Mouse (Mus musculus): ENCODE measurements around the gene Fbll1. TPM values are rescaled to one million over a fixed set of nuclear protein-coding genes. Genes with fewer than 3 reads are reported as not detected.
"Not testable (repeated sequence)": the region's sequence is repeated elsewhere in the genome, so short reads cannot be mapped to it uniquely, and the experiment has no call there.

The Fbll1 gene
- polyA plus RNA-seq, 1 experiment from 2014 or later = 29.0 TPM

DNA sequence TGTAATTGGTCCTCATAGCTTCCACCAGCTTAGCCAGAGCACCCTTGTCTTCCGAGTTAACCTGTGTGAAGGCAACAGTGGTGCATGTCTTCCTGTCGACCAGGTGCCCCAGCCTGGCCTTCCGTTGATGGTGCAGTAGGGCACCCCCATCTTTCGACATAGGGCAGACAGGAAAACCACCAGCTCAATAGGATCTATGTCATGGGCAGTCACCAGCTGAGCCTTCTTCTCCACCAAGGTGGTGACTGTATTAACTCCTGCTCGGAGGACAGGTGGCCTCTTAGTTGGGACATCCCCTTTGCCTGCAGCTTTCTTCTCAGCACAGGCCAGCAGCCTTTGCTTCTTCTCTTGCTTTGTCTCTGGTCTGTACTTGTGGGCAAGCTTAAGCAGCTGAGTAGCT is 5.9 kb downstream of the Fbll1 start:
- WGBS = 90% methylated on average over 5 of the region's 5 CpGs
- H3K27ac ChIP-seq (ENCODE audit: low read depth, low read length) = not testable (repeated sequence)

GRCm38 (mm10) chr11:35788443-35788842 is 10.2 kb downstream of the Fbll1 start:
- 57% methylated on average over 2 of the region's 2 CpGs for WGBS
- Histone ChIP-seq H3K9ac (replicated peaks; ENCODE audit: low read depth, low read length) (no peak overlapping the region), H3K4me2 (ENCODE audit: low read depth, low read length) (no peak overlapping the region), H3K9me3 (ENCODE audit: control insufficient read depth, low read length) (no peaks in the 10 kb centered on the region), H3K27me3 (ENCODE audit: control insufficient read depth, insufficient read depth, low read length) (no peaks in the 10 kb centered on the region), H3K36me3 (ENCODE audit: control insufficient read depth, insufficient read depth, low read length) (peaks cover 28% of the 10 kb centered on the region), H3K27ac (ENCODE audit: low read depth, low read length) (no peak overlapping the region), H3K4me3 (ENCODE audit: low read depth, low read length) (no peak overlapping the region), H3K4me1 (ENCODE audit: control insufficient read depth, insufficient read depth, low read length) (no peaks in the 10 kb centered on the region)
- no peak for ATAC-seq (ENCODE audit: low read depth)

More for the DNA sequence above, 5.9 kb downstream of the Fbll1 start:
- not testable (repeated sequence) for H3K4me3 ChIP-seq (ENCODE audit: low read depth, low read length); H3K27me3 ChIP-seq (ENCODE audit: control insufficient read depth, insufficient read depth, low read length); ATAC-seq (ENCODE audit: low read depth); H3K9me3 ChIP-seq (ENCODE audit: control insufficient read depth, low read length); H3K36me3 ChIP-seq (ENCODE audit: control insufficient read depth, insufficient read depth, low read length); H3K9ac ChIP-seq (replicated peaks; ENCODE audit: low read depth, low read length); H3K4me2 ChIP-seq (ENCODE audit: low read depth, low read length)
- H3K4me1 ChIP-seq (ENCODE audit: control insufficient read depth, insufficient read depth, low read length) = peaks cover 15% of the 10 kb centered on the region; the same call in 1 of the 2 replicates

DNA sequence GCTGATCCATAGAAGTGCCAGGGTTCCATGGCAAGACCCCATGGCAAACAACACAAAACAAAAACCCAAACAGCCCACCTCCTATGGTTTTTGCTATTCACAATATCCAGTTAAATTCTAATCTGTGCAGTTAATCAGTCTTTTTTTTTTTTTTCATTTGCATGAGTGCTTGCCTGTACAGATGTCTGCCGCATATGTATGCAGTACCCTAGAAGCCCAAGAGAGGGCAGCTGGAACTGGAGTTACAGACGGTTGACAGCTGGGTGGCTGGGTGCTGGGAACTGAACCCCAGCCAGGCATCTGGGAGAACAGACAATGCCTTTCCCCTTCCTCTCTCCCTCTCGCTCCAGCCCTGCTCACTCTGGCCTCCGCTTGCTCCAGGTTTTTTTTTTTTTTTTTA is 14.1 kb downstream of the Fbll1 start:
- 100% methylated on average over 4 of the region's 4 CpGs for WGBS
- Histone ChIP-seq H3K27me3 (ENCODE audit: control insufficient read depth, insufficient read depth, low read length) (no peaks in the 10 kb centered on the region), H3K4me2 (ENCODE audit: low read depth, low read length) (no peak overlapping the region), H3K4me3 (ENCODE audit: low read depth, low read length) (no peak overlapping the region), H3K9me3 (ENCODE audit: control insufficient read depth, low read length) (no peaks in the 10 kb centered on the region), H3K9ac (replicated peaks; ENCODE audit: low read depth, low read length) (no peak overlapping the region), H3K4me1 (ENCODE audit: control insufficient read depth, insufficient read depth, low read length) (no peaks in the 10 kb centered on the region), H3K27ac (ENCODE audit: low read depth, low read length) (no peak overlapping the region), H3K36me3 (ENCODE audit: control insufficient read depth, insufficient read depth, low read length) (peaks cover 41% of the 10 kb centered on the region)
- ATAC-seq (ENCODE audit: low read depth) = no peak

- Histone ChIP-seq H3K9ac (replicated peaks; ENCODE audit: low read depth, low read length) (no peak overlapping the region), H3K4me3 (ENCODE audit: low read depth, low read length) (no peak overlapping the region), H3K27me3 (ENCODE audit: control insufficient read depth, insufficient read depth, low read length) (no peaks in the 10 kb centered on the region), H3K27ac (ENCODE audit: low read depth, low read length) (no peak overlapping the region), H3K9me3 (ENCODE audit: control insufficient read depth, low read length) (no peaks in the 10 kb centered on the region), H3K4me2 (ENCODE audit: low read depth, low read length) (no peak overlapping the region), H3K4me1 (ENCODE audit: control insufficient read depth, insufficient read depth, low read length) (no peaks in the 10 kb centered on the region), H3K36me3 (ENCODE audit: control insufficient read depth, insufficient read depth, low read length) (peaks cover 46% of the 10 kb centered on the region)
- no peak for ATAC-seq (ENCODE audit: low read depth)
- WGBS = 91% methylated on average over 3 of the region's 3 CpGs
These were observed 14.7 kb downstream of the Fbll1 start for GRCm38 (mm10) chr11:35784002-35784401.

GRCm38 (mm10) chr11:35783038-35783437 is 15.6 kb downstream of the Fbll1 start:
- 98% methylated on average over 5 of the region's 5 CpGs for WGBS
- H3K36me3 ChIP-seq (ENCODE audit: control insufficient read depth, insufficient read depth, low read length) = peaks cover 56% of the 10 kb centered on the region

DNA sequence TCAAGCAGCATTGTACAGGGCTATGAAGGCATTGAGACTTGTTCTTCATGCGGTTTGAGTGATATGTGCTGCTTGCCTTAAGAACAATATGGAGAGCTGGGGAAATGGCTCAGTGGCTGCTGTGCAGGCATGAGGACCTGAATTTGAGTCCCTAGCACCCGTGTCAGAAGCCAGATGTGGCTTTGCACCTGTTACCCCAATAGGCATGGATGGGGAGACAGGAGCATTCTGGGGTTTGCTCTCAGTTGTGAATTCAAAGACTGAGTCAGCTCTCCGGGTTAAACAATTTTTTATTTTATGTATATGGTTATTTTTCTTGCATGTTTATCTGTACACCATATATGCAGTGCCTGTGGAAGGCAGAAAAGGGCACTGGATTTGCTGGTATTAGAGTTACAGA is 16.2 kb downstream of the Fbll1 start:
- H3K4me3 ChIP-seq (ENCODE audit: low read depth, low read length) = no peak overlapping the region
- no peaks in the 10 kb centered on the region for H3K9me3 ChIP-seq (ENCODE audit: control insufficient read depth, low read length)
- peaks cover 62% of the 10 kb centered on the region for H3K36me3 ChIP-seq (ENCODE audit: control insufficient read depth, insufficient read depth, low read length)
- no peaks in the 10 kb centered on the region for H3K4me1 ChIP-seq (ENCODE audit: control insufficient read depth, insufficient read depth, low read length)
- ATAC-seq (ENCODE audit: low read depth) = no peak
- H3K4me2 ChIP-seq (ENCODE audit: low read depth, low read length) = no peak overlapping the region
- no peak overlapping the region for H3K9ac ChIP-seq (replicated peaks; ENCODE audit: low read depth, low read length)
- no peaks in the 10 kb centered on the region for H3K27me3 ChIP-seq (ENCODE audit: control insufficient read depth, insufficient read depth, low read length)
- WGBS = 100% methylated on average over 3 of the region's 3 CpGs
- no peak overlapping the region for H3K27ac ChIP-seq (ENCODE audit: low read depth, low read length)

More at GRCm38 (mm10) chr11:35783038-35783437, 15.6 kb downstream of the Fbll1 start:
- no peaks in the 10 kb centered on the region for H3K27me3 ChIP-seq (ENCODE audit: control insufficient read depth, insufficient read depth, low read length)
- H3K9me3 ChIP-seq (ENCODE audit: control insufficient read depth, low read length) = no peaks in the 10 kb centered on the region
- ATAC-seq (ENCODE audit: low read depth) = no peak
- H3K9ac ChIP-seq (replicated peaks; ENCODE audit: low read depth, low read length) = no peak overlapping the region
- H3K4me2 ChIP-seq (ENCODE audit: low read depth, low read length) = no peak overlapping the region
- no peak overlapping the region for H3K27ac ChIP-seq (ENCODE audit: low read depth, low read length)
- no peak overlapping the region for H3K4me3 ChIP-seq (ENCODE audit: low read depth, low read length)
- H3K4me1 ChIP-seq (ENCODE audit: control insufficient read depth, insufficient read depth, low read length) = no peaks in the 10 kb centered on the region

DNA sequence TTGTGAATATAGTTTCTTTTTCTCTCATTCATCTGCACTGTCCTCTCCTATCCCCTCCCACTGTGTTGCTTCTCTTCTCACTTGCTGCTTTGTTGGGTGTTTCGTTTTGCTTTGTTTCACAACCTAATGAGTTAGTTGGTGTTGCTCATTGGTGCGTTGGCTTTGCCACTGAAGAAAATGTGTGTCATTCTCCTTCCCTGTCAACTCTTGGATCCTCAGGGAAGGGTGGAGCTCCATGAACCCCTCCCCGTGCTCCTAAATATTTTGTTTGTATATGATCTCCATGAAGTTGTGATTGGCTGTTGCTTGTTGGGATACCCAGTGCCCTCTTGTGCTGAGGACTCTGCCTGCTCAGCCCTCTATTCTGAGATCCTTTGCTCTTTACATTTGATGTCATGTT is 18.3 kb downstream of the Fbll1 start:
- no peak for ATAC-seq (ENCODE audit: low read depth)
- WGBS = 92% methylated on average over 3 of the region's 3 CpGs
- H3K36me3 ChIP-seq (ENCODE audit: control insufficient read depth, insufficient read depth, low read length) = peaks cover 66% of the 10 kb centered on the region

GRCm38 (mm10) chr11:35776452-35776851 is 22.2 kb downstream of the Fbll1 start:
- Histone ChIP-seq H3K4me2 (ENCODE audit: low read depth, low read length) (no peak overlapping the region), H3K9ac (replicated peaks; ENCODE audit: low read depth, low read length) (no peak overlapping the region), H3K4me1 (ENCODE audit: control insufficient read depth, insufficient read depth, low read length) (no peaks in the 10 kb centered on the region), H3K36me3 (ENCODE audit: control insufficient read depth, insufficient read depth, low read length) (peaks cover 33% of the 10 kb centered on the region), H3K27me3 (ENCODE audit: control insufficient read depth, insufficient read depth, low read length) (no peaks in the 10 kb centered on the region), H3K27ac (ENCODE audit: low read depth, low read length) (no peak overlapping the region), H3K9me3 (ENCODE audit: control insufficient read depth, low read length) (no peaks in the 10 kb centered on the region), H3K4me3 (ENCODE audit: low read depth, low read length) (no peak overlapping the region)
- no peak for ATAC-seq (ENCODE audit: low read depth)
- 93% methylated on average over 3 of the region's 3 CpGs for WGBS

More for the DNA sequence above, 18.3 kb downstream of the Fbll1 start:
- no peak overlapping the region for H3K4me3 ChIP-seq (ENCODE audit: low read depth, low read length)
- H3K9ac ChIP-seq (replicated peaks; ENCODE audit: low read depth, low read length) = no peak overlapping the region
- no peaks in the 10 kb centered on the region for H3K4me1 ChIP-seq (ENCODE audit: control insufficient read depth, insufficient read depth, low read length)
- no peak overlapping the region for H3K27ac ChIP-seq (ENCODE audit: low read depth, low read length)
- H3K9me3 ChIP-seq (ENCODE audit: control insufficient read depth, low read length) = no peaks in the 10 kb centered on the region
- H3K4me2 ChIP-seq (ENCODE audit: low read depth, low read length) = no peak overlapping the region
- no peaks in the 10 kb centered on the region for H3K27me3 ChIP-seq (ENCODE audit: control insufficient read depth, insufficient read depth, low read length)

DNA sequence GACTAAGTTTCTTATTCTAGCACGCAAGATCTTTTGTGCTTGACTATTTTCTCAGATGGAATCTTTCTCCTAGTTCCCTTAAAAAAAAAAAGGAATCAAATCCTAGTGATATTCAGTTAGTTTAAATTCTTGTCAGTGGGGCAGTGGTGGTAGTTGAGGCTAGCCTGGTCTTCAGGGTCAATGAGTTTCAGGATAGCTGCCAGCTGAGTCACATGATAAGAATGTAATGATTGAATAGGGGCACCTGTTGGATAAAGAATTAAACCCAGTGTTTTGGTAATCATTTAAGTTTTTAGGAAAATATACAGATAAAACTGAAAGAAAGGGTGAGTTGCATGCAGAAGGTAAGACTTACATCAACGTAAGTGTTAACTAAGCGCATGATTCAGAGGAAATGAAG is 23.1 kb downstream of the Fbll1 start:
- Histone ChIP-seq H3K4me1 (ENCODE audit: control insufficient read depth, insufficient read depth, low read length) (peaks cover 8% of the 10 kb centered on the region), H3K36me3 (ENCODE audit: control insufficient read depth, insufficient read depth, low read length) (peaks cover 33% of the 10 kb centered on the region), H3K27ac (ENCODE audit: low read depth, low read length) (no peak overlapping the region), H3K4me3 (ENCODE audit: low read depth, low read length) (no peak overlapping the region), H3K9ac (replicated peaks; ENCODE audit: low read depth, low read length) (no peak overlapping the region), H3K27me3 (ENCODE audit: control insufficient read depth, insufficient read depth, low read length) (no peaks in the 10 kb centered on the region), H3K4me2 (ENCODE audit: low read depth, low read length) (no peak overlapping the region), H3K9me3 (ENCODE audit: control insufficient read depth, low read length) (no peaks in the 10 kb centered on the region)
- ATAC-seq (ENCODE audit: low read depth) = no peak
- WGBS = 97% methylated on average over 3 of the region's 3 CpGs

Measured in neural tube, embryonic 14.5 days (tissue).